Mouse (Mus musculus): ENCODE measurements at regions not wholly inside any gene's neighbourhood (a gene's known extent, or its start where the extent isn't known, plus 50 kb on each side); places are given as distances from the start of the nearest gene placed in this dataset.
A peak's percentile ranks its signal among the peaks of the same experiment; 100 is the strongest.

DNA sequence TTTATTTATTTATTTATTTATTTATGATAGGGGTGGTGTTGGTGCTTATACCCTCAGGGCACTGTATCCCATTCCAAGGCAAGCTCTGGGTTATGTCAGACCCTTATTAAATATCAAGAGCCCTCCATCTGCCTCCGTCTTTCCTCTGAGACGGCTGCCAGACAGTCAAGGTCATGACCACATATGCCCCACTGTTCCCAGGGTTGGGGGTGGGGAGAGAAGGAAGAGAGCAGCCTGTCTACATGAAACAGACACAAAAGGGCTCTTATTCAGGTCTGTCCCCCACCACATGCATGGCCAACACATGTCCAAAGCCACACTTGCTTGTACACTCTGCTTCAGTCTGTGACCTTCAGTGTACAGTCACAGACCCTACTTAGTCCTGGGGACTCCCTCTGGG, 632.9 kb upstream of the 3110018I06Rik start:
- DNase-seq (ENCODE audit: extremely low spot score) = no peak

DNA sequence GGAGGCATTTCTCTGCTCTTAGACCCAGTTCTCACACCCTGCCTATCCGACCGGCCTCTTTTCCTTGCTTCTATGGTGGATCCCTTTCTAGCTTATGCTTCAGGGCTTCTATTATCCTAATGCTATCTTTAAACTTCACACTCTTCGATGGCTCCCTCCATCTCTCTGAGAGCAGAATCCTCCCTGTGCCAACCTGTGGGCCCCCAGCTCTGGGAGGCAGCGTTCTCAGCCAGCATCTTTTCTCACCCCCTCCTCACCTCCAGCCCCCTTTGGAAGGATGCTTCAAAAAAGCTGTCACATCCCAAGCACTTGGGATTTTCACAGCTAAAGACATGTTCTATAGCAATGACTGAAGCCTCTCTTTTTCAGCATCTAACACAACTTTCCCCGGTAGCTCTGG, 626.8 kb upstream of the 3110018I06Rik start:
- no peak for DNase-seq (ENCODE audit: extremely low spot score)

DNA sequence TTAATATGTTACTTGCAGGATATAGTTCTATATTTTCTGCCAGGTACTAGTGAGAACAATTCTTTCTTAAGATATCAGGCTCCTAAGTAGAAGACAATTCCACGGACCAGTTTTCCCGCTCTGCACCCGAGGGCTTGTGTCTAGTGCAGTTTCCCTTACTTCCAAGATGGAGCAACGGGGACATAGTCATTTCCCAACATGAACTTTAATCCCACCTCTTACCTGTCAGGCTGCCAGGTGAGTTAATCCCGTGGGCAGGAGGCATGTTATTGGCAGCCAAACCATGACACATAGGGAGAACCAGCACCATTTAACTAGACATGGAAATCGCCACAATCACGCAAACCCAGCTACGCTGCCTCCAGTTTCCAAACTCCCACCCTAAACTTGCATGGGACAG, 624.4 kb upstream of the 3110018I06Rik start:
- DNase-seq (ENCODE audit: extremely low spot score) = no peak

DNA sequence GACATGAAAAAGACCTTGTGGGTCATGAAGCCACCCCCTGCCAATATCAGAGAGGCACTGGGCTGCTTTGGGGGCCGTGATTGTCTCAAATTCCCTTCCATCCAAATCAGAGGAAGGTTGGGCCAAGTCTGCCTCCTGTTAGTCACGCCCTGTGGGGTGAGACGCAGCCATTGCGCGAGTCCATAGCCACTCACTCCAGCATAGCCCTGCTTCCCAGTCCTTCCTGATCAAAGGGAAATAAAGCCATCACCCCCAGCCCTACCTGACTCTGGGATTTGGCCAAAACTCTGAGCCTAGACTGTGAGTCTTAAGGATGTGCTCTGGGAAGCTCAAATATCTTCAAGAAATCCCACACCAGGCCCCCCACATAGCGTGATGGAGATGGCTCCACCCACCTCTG, 620.4 kb upstream of the 3110018I06Rik start:
- DNase-seq (ENCODE audit: extremely low spot score) = no peak

DNA sequence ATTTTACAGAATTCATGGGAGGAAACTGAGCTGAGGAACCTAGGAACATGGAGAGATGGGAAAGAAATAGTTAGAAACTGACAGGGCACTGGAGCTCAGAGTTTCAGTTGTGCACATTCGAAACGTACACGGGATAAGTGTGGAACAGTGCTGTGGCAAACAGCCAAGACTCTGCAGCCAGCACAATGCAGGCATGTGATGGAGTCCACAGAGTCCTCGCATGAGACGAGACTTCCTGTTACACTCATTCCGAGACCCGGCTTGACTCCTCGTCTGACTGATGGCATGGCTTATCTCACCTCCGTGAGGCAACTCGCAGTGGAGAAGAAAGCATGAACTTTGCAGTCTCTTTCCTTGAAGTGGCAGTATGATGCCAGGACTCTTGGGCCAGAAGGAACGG, 617.0 kb upstream of the 3110018I06Rik start:
- DNase-seq (ENCODE audit: extremely low spot score) = no peak

DNA sequence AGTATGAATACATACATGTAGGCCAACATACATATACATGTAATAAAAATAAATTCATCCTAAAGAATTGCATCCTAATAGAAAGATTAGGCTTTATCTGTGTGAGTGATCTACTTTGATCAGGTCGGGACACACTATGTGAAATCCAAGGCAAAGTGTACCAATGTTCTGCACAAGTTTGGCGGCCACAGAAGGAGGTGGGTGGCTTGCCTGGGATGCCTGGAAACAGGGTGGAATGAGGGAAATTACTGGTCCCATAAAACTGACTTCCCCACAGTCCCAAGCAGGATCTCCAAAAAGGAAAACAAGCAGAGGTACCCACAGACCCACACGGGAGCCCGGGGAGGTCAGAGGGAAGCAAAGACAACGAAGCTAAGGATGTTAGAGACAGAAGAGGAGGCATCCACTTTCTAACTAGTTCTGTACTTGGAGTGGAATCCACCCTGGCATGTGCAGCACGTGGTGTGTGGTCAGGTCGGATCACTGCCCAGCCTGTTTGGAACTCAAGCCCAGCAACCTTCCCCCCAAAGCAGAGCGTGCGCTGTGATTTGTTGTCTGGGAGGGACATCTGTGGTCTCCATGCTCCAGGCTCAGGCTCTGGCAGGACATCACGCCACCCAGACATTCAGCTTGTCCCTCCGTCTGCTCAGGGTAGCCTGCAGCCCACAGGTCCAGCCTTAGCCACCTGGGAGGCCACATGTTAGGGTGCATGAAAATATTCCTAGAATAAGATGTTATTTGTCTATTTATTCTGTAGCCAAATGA, 615.3 kb upstream of the 3110018I06Rik start:
- no peak for DNase-seq (ENCODE audit: extremely low spot score)

DNA sequence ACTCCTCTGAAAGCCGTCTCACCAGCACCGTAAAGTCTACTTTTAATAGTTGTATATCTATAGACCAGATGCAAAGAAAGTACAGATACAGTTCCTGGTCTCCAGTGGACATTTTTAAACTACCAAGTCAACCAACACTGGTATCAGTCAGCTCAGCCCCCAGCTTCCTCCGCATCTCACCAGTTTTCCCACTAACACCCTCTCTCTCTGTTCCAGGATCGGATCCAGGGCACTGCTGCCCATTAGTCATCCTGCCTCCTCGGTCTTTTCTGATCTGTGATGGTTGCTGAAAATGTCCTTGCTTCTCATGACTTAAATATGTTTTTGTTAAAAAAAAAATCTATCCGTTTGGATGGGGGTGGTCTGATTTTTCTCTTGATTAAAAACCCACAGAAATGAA, 598.1 kb upstream of the 3110018I06Rik start:
- no peak for DNase-seq (ENCODE audit: extremely low spot score)

DNA sequence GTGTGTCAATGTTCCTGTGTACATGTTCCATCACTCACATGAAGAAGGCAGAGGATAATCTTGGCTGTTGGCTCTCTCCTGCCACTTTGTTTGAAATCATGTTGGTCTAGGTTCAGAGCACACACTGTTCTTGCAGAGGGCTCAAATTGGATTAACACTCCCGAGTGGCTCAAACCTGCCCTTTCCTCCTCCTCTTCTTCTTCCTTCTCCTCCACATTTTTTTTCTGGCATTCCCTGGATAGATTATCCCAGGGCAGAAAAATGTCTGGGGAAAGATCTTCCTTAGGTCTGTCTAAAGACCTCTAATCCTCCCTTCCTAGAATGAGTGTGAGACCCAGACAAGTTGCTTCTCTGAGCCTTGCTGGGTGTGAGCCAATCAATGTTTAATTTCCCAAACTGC, 594.4 kb upstream of the 3110018I06Rik start:
- DNase-seq (ENCODE audit: extremely low spot score) = no peak

DNA sequence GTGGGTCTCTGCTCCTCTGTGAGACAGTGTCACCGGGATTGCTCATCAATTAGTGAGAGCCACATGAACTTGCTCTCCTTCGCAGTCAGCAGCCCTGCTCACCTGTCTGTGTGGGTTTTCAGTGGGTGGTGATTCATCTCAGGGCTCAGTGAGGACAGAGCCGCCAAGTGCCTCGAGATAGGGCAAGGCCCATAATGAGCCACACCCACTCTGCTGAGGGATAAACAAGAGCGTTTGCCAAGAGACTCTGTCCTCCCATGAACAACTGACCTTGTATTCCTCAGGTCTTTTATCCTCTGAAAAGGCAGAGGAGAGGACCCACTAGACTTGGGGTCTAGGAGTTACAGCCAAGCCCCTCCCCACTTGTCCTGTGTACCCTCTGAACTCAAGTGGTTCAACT, 584.2 kb upstream of the 3110018I06Rik start:
- DNase-seq (ENCODE audit: extremely low spot score) = no peak

DNA sequence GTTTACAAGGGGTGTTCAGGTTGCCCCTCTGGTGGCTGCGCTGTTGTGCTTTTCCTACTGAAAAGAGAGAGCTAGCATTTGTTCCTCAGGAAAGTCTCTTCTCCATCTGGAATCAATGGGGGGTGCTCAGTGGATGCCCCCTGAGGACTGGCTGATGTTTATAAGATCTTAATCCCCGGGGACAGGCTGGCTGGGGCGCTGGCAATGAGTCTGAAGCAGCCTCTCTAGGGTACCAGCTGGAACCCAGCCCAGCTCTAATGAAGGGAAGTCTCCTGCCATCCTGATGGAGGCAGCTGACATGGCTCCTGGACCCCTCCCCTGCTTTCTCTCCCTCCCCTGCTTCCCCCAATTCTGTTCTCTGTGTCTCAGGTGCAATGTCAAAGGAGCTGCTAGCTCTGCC, 575.6 kb upstream of the 3110018I06Rik start:
- no peak for DNase-seq (ENCODE audit: extremely low spot score)

DNA sequence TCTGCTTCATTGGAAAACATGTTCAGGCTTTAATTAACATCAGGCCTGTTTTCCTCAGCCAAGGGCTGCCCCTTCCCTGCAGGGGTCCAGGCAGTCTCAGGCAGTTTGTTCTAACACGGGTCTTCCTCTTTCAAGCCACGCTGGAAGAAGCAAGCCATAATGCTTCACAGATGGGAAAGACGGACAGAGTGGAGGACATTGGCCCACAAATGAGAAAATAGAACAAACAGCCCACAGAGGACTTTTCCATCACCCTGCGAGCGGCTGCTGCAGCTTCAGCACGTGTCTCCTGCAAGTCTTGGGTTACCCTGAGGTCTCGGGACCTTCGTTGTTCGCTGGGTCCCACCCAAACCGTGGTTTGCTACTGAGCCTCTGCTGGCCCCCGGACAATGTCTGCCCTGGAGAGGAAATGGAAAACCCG, 565.9 kb upstream of the 3110018I06Rik start:
- peak; percentile 47 for DNase-seq (ENCODE audit: extremely low spot score)

DNA sequence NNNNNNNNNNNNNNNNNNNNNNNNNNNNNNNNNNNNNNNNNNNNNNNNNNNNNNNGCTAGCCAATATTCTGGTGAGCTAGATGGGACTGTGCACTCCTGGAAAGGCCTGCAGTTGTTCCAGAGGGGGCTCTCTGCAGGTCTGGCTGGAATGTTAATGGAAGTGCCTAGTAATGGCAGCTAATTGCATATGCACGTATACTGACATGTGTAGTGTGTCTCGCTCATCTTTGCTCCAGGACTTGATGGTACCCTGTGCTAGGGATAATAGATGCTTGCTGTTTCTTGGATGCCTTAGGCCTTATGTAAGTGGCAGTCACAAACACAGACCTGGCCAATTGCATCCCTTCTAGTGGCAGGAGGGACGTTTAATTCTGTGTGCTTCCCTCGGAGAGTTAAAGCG, 560.0 kb upstream of the 3110018I06Rik start:
- no peak for DNase-seq (ENCODE audit: extremely low spot score)

DNA sequence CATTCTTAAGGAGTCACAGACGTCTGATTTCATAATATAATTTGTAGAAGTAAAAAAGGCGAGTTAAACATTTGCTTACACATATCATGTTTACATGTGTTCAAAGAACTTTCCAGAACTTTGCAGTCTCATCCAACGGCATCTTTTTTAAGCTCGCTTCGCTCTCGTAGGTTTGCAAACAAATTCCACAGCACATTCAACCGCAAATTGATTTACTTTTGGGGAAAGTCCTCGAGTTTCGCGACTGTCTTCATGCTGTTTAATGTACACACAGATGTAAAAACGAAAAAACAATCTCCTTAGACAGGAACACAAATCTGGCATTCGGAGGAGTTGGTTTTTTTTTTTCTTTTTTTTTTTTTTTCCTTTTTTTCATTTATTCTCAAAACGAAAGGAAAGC, 559.3 kb upstream of the 3110018I06Rik start:
- DNase-seq (ENCODE audit: extremely low spot score) = no peak

DNA sequence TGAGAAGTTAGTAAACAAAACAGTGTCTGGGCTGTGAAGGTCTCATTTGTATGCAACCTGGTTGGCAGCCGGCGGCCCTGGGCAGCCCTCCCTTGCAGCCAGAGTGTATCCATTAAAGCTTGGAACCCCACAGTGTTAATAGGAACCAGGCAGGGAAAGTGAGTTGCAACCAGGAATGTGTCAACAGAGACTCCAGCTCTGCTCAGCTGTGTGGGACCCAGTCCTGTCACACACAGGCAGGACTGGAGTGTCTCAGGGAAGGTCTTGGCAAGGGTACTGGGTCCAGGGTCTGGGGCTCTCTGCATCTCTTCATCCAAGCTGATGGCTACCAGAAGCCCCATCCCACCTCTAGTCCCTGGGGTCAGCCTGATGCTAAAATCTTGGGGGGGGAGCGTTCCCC, 556.8 kb upstream of the 3110018I06Rik start:
- no peak for DNase-seq (ENCODE audit: extremely low spot score)

DNA sequence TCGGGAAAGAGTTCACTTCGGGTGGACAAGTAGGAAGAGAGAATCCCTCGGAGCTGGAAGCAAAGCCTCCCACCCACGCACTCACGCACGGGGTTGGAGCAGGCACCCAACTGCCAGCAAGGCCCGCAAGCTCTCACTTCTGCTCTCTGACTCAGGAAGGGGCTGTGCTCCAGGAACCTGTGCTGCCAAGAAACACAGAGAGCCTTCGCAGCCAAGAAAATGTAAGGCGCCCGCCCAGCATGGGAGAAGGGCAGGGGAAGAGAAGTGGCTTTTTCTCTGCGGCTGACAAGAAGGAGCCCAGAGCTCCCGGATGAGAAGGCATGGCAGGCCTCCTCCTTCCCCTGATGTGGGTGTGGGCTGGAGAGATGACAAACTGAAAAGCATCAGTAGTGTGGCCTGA, 549.1 kb upstream of the 3110018I06Rik start:
- no peak for DNase-seq (ENCODE audit: extremely low spot score)

DNA sequence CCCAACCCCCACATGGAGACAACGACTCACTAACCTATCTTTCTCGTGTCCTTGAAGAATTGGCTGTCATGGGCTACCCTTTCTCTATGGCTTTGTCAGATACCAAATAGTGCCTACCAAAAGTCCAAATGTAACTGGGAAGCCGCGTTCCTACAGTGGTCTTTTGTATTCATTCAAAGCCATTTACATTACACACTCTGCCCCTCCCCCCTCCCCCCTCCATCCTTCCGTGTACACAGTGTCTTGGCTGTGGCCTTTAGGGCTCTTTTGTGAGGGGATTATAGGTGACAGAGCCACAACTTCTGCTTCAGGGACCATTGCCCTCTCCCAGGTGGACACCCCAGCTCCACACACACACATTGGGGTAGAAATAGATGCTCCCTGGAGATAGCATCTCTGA, 544.6 kb upstream of the 3110018I06Rik start:
- no peak for DNase-seq (ENCODE audit: extremely low spot score)

DNA sequence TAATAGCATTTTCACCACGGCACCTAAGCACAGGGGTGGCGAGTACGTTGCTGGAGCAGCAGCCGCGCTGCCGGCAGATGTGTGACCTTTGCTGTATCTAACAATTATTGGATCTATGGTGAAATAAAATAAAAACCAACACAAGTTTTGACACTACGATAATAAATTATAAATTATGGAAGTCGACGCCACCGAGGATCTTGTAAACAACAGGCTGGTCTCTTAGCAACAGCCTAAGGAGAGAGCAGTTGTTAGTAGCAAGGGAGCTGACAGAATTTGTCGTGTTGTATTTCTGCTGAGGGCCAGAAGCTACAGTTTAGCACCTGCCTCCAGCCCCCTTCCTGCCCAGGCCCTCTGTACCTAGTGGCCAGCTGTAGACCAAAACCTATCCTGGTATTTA, 535.8 kb upstream of the 3110018I06Rik start:
- DNase-seq (ENCODE audit: extremely low spot score) = no peak

DNA sequence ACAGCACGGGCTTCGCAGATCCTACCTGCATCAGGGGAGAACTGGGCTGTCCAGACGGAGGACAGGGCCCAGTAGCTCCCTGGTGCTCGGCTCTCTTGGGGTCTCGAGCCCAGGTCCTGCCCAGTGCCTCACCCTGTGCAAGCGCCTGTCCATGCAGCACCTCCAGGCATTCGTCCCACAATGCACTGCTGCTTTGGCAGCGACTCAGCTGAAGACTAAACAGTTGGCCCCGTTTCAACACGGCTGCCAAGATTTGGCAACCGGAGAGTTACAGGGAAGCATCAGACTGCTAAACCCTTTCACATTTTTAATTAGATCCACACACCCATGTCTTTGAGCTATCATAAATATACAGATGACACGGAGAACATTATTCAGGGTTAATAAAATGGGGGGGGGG, 532.7 kb upstream of the 3110018I06Rik start:
- DNase-seq (ENCODE audit: extremely low spot score) = no peak

DNA sequence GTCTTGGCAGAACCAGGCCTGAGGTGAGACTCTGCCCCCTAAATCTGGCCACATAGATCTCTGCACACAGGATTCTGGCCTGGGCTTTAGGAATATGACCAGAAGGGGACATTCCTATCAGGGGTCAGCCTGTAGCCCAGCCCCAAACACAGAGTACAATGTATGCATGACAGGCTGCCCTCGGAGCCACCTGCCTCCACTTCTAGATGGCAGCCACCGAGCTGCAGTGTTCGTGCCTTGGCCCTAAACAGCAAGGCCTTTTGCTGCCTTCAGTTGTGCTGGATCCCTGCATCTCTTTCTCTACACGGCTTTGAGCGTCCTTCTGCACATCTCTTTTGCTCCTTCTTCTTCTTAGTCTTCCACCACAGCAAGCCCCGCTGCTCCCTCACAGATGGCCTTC, 532.2 kb upstream of the 3110018I06Rik start:
- DNase-seq (ENCODE audit: extremely low spot score) = no peak

DNA sequence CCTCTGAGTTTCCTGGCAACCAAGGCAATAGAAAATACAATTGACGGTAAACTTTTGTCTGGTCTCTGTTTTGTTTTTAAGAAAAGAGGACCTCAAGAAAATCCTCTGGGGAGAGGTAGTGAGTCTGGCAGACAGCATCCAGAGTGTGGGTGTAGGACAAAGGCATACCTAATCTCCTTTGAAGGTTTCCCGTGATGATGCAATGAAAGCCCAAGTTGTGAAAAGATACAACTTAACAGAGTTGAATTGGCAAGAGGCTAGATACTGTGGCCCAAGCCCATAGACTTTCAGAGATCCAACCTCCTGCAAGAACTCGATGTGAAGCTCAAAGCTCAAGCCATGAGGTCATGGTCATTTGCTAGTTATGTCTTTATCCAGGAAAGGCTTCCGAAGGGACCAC, 526.4 kb upstream of the 3110018I06Rik start:
- no peak for DNase-seq (ENCODE audit: extremely low spot score)

DNA sequence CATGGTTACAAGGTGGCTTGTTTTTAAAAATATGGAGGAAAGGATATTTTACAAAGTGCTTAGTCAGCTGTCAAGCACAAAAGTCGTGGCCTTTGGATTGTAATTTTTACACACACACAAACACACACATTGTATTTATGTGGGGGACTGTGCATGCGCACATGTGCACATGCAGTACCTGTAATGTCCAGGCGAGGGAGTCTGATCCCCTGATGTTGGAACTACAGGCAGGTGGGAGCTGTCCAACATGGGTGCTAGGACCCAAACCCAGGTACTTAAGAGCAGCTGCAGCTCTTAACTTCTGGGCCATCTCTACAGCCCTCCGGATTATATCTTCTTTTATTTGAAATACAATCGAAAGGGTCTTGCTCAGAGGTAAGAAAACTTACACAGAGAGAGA, 524.7 kb upstream of the 3110018I06Rik start:
- DNase-seq (ENCODE audit: extremely low spot score) = no peak

DNA sequence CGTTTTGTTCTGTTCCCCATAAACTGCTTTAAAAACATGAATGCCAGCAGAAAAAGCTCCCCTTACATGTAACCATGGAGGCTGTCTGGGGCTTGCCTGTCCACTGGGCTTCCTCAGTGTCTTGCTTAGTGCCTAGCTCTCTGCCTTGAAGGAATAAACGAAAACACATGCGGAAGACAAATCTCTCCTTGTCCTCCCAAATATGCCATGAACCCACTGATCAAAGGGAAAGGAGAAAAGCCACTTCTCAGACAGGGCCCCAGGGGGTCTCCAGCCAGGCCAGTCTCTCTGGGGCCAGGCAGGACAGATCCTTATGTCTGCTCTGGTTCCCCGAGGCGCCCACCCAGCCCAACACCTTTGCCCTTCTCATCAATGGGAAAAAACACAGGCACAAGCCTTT, 518.6 kb upstream of the 3110018I06Rik start:
- DNase-seq (ENCODE audit: extremely low spot score) = peak; percentile 28

DNA sequence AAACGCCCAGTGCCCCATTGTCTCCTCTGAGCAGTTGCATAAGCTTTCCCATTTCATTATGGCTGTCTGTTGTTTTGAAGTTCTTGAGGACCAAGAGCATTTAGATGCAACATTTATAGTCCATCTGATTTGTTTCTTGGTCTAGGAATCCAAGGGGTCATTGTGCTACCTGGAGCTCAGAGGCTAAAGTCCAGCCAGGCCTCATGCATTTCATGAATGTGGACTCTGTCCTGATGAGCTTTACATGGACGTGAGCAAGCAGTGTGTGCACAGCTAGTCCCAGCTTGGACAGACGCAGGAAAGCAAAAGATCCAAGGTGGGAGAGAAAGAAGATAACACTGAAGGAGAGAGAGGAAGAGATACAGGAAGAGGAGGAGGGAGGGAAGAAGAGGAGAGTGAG, 496.0 kb upstream of the 3110018I06Rik start:
- DNase-seq (ENCODE audit: extremely low spot score) = no peak

DNA sequence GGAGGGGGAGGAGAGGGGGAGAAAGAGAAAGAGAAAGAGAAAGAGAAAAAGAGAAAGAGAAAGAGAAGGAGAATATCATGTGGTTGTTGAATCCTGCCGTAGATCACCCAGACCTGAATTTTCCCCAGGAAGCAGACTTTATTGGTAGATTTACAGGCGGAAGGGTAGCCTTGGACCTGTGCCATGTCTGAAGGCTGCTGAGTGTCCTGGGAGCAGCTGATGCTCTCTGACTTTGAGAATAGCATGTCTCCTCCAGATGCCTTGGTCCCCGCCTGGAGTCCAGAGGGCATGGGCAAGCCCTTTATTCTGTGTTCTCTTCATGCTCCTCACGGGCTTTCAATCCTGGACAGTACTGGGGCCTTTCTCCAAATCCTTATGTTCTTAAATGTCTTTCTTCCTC, 495.4 kb upstream of the 3110018I06Rik start:
- DNase-seq (ENCODE audit: extremely low spot score) = no peak
